Mouse (Mus musculus) heart, adult 9 months (tissue): ENCODE measurements at regions not wholly inside any gene's neighbourhood (a gene's known extent, or its start where the extent isn't known, plus 50 kb on each side); places are given as distances from the start of the nearest gene placed in this dataset.

Experiments used
- DNase-seq, 2 experiments: peaks; one replicate each; pipeline ENCODE4 v3.0.0; 2022; ENCODE audit warnings: low spot score in 2 of 2

- DNase-seq: no peak
Observed at GRCm38 (mm10) chr3:35235066-35235465, 518.8 kb upstream of the Atp11b start.

- no peak for DNase-seq
Observed at GRCm38 (mm10) chr3:35235772-35236171, 518.1 kb upstream of the Atp11b start.

GRCm38 (mm10) chr3:35237342-35237741 lies 516.6 kb upstream of the Atp11b start:
- no peak for DNase-seq

GRCm38 (mm10) chr3:35242349-35242748 lies 511.6 kb upstream of the Atp11b start:
- DNase-seq: no peak

- no peak for DNase-seq
Observed at GRCm38 (mm10) chr3:35242871-35243529, 510.9 kb upstream of the Atp11b start.

GRCm38 (mm10) chr3:35245003-35245402 lies 508.9 kb upstream of the Atp11b start:
- DNase-seq: no peak

GRCm38 (mm10) chr3:35245946-35246665 lies 507.8 kb upstream of the Atp11b start:
- DNase-seq: no peak

- DNase-seq: no peak
Observed at GRCm38 (mm10) chr3:35249160-35249559, 504.7 kb upstream of the Atp11b start.

- no peak for DNase-seq
Observed at GRCm38 (mm10) chr3:35250092-35250749, 503.7 kb upstream of the Atp11b start.

GRCm38 (mm10) chr3:35253861-35254260 lies 500.0 kb upstream of the Atp11b start:
- DNase-seq: no peak

- no peak for DNase-seq
Observed at GRCm38 (mm10) chr3:35260936-35261335, 493.0 kb upstream of the Atp11b start.

- no peak for DNase-seq
Observed at GRCm38 (mm10) chr3:35268949-35269348, 485.0 kb upstream of the Atp11b start.

- no peak for DNase-seq
Observed at GRCm38 (mm10) chr3:35269977-35270880, 483.7 kb upstream of the Atp11b start.

GRCm38 (mm10) chr3:35273546-35273945 lies 480.4 kb upstream of the Atp11b start:
- no peak for DNase-seq

- DNase-seq: no peak
Observed at GRCm38 (mm10) chr3:35280981-35281380, 472.9 kb upstream of the Atp11b start.

GRCm38 (mm10) chr3:35282106-35282505 lies 471.8 kb upstream of the Atp11b start:
- no peak for DNase-seq

- no peak for DNase-seq
Observed at GRCm38 (mm10) chr3:35294771-35295170, 459.1 kb upstream of the Atp11b start.

- DNase-seq: no peak
Observed at GRCm38 (mm10) chr3:35295746-35296145, 458.2 kb upstream of the Atp11b start.

GRCm38 (mm10) chr3:35299036-35299435 lies 454.9 kb upstream of the Atp11b start:
- no peak for DNase-seq

GRCm38 (mm10) chr3:35306013-35306412 lies 447.9 kb upstream of the Atp11b start:
- no peak for DNase-seq

- no peak for DNase-seq
Observed at GRCm38 (mm10) chr3:35314177-35314576, 439.7 kb upstream of the Atp11b start.

- no peak for DNase-seq
Observed at GRCm38 (mm10) chr3:35315162-35315561, 438.7 kb upstream of the Atp11b start.
